Mouse (Mus musculus): ENCODE results near the gene Ptger4. TPM values are rescaled to one million over a fixed set of nuclear protein-coding genes. Genes with fewer than 3 reads are reported as not detected.

Gene Ptger4
- total RNA-seq (2021), result 1 to 10 TPM; 1.2 to 1.3 TPM
- 4.4 and 5.5 TPM in 2 replicates for polyA plus RNA-seq (2012; rRNA removed)
- long read RNA-seq, result 0 reads

DNA sequence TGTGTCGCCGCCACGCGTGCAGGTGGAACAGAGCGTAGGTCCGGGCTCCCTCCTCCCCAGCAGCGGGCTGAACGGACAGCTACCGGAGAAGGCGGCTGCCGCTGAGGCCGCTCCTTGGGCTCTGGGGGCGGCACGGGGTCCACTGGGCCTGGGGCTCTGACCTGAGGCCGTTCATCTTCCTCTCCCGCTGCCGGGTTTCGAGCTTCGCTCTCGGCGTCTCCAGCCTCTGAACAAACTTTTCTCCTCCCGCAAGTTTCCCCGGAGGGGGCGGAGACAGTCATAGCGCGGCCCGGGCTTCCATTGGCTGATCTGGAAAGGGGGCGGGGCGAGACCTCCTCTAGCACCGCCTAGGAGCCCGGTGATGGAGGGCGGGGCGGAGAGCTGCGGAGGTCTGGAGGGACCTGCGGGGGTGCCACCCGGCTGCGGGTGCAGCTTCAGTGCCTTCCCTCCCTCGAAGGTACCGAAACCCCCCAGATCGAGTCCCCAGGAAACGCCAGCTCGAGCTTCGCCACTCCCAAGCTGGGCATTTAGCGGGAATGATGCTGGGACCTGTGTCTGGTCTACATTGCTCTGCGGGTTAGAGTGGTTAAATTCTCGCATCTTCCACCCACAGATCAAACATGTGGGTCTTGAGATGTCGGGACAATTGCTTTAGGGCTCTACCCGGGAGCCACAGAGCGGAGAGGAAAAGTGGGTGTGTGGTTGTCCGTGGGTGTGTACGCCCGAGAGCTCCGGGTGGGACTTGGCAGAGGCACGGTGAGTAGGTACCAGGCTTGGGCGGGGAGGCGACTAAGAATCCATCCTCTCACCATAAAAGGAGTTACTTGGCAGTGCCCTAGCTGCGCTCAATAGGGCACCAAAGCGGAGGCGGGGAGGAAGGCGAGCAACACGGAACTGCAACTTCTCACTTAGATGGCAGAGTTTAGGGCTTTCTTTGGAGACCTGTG is at the start of gene Ptger4:
Ptger4 (minus strand) TSS at position 229 of the 947 bp plus-strand sequence.
- peak; percentile 93 for DNase-seq

DNA sequence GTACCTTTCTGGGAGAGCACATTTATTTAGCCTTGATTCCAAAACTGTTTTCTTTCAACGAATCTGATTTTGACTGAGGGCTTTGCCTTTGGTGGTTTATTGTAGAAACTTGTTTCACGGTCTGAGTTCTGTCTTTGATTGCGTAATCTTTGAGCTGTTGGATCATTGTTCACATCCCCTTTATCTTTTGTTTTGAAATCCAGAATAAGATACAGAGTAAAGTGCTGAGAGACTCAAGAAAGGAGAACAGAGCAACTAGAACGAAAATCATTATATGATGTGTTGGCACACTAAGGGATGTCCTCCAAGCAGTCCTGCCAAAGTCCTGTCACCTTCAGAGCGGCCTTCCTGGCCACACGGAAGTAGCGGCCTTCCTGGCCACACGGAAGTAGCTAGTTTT is 44.4 kb upstream of the Ptger4 start:
- DNase-seq, result peak; percentile 11

DNA sequence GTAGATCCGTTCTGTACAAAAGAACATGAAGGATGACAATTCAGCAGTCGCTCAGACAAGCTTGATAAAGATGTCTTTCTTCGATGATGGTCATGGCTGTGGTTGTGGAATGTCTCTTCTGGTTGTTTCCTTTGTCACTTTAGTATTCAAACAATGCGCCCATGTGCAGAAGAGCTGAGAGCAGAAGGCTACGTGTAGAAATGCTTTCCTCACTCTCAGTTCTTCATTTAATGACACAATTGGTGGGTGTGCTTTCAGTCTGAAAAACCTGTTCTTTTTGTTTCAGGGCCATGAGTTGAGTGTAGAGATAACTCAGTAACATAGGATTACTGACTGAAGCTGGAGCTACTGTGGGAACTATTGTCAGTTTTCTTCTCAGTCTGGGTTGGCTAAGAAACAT is 43.1 kb upstream of the Ptger4 start:
- DNase-seq, result no peak

DNA sequence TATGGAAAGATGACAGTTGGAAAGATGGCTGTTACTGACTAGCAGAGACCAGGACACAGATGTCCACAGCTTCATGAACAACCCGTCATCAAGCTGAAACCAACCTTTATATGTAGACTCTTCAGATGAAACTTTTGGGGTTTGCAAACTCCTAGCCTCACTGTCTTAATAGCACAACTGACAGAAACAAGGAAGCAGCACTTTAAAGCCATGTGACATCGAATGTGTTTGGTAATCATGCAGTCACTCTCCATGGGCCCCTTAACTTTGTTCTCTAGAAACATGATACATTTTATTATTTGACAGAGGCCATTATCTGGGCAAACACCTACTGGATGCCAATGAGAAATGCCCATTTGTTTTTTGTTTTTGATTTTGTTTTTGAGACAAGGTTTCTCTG is 37.3 kb upstream of the Ptger4 start:
- no peak for DNase-seq

DNA sequence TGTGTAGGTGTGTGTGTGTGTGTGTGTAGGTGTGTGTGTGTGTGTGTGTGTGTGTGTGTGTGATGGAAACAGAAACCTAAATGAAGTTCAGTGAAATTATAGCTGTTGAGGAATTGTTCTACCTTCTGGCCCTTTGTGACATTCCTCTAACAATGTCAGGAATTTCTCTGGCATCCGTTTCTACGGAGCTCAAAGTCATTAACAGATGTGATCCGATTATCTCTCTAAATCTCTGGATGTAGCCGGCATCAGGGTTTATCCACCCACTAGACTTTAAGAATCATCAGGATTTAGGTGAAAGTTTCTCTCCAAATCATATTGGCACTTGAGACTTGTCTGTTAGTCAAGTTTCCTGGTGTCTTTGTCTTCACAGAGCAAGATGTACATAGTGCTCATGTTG is 35.8 kb upstream of the Ptger4 start:
- DNase-seq, result no peak

DNA sequence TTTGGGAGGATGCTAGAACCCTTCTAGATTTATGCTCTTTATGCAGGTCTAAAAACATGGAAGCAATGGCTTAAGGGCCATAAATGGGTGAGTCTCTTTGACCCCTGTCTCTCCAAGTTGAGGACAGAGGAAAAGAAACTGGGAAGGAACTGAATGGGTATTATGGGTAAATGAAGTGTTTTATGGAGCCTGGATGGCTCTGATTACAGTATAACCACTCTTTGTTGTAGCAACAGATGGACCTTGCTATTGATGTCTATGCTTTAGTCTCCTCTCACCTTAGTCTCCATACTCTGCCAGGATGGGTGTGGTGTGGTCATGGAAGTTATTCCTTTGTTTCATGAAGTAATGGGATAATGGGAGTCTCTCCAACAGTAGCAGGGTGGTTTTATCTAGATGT is 34.5 kb upstream of the Ptger4 start:
- no peak for DNase-seq

DNA sequence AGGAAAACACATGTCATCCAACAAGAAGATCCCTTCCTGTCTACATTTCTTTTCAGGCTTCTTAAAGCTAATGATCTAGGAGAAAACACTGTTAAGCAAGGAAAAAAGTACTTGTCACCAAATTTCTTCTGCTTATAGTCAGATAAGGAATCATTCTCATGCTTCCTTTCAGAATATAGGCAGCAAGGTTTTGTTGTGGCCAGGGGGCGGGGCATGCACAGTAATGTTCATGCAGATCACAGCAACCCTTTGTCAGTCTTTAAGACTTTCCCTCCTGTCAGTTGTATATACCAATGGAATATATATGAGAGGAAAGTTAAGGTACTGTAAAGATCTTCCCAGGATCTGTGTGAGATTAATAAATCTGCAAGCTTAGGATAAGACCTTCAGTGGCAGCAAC is 30.0 kb upstream of the Ptger4 start:
- DNase-seq, result no peak

DNA sequence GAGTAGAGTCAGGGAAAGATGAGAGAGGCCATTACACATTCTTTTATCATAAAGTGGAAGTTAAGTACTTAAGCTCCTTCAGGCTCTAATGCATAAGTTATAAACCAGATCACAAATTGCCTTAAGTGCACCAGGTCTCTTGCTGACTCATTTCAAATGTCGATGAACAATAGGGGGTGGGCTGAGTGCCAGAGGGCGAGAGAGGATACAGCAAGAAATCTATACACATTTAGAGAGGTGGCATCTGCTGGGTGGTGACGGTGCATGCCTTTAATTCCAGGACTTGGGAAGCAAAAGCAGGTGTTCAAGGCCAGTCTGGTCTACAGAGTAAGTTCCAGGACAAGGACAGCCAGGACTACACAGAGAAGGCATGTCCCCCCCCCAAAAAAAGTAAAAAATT is 22.1 kb upstream of the Ptger4 start:
- DNase-seq, result no peak

DNA sequence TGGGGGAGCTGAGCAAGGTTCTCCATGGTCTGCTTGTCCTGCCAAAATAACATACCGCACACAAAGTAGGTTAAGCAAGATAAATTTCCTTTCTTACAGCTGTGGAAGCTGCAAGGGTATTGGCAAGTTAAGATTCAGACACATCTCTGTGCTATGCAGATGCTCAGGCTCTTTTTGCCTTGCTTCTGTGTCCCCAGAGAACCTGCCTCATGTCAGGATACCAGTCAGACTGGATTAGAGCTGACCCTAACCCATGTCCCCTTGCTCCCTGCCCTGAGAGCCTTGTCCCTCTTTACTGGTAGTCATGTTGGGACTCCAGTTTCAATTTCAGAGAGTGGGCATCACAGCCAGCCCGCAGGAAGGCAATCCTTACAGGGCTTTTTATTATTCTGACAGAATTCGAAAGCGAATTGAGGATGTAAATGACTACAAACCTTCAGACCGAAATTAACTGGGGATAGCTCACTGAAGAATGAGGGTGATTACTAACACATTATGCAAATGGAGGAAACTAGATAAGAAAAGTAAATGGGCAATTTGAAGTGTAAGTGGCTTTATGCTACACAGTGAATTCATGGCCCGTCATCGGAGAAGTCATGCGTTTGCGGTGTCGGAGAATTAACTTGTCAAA is 19.0 kb upstream of the Ptger4 start:
- DNase-seq, result no peak

DNA sequence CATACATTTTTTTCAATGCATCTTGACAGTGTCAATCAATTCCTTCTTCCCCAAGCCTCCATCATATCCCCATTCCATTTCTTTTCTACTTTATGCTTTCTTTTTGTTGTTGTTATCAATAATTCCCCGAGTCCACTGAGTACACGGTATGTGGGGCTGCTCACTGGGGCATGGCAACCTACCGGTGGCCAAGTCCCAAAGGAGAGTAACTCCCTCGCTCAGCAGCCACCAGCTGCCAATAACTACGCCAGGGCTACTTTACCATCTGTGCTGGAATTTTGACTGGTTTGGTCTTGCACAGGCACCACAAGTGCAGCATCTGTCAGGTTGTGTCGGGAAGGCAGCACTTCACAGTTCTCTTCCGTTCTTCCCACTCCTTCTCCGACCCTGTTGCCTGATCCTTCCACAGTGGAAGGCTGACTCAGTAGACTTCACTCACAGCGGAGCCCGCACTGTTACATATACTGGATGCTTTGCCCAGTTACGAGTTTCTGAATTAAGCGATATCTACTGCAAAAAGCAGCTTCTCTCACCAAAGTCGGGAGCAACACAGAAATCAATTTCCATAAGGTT is 18.2 kb upstream of the Ptger4 start:
- DNase-seq, result no peak

DNA sequence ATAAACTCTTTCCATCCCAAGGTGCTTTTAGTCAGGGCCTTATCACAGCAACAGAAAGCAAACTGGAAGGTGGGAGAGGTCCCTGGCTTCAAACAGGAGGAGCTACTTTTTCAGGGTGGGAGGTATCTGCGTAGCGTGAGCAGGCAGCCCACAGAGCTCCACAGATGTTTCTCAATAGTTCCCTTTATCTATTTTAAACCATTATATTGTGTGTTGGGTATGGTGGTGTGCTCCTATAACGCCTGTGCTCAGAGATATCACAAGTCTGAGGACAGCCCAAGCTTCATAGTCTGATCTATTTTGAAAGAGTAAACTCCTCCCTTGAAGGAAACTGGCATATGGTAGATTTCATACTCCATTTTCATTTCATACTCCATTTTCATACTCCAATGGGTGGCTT is 17.0 kb upstream of the Ptger4 start:
- no peak for DNase-seq

DNA sequence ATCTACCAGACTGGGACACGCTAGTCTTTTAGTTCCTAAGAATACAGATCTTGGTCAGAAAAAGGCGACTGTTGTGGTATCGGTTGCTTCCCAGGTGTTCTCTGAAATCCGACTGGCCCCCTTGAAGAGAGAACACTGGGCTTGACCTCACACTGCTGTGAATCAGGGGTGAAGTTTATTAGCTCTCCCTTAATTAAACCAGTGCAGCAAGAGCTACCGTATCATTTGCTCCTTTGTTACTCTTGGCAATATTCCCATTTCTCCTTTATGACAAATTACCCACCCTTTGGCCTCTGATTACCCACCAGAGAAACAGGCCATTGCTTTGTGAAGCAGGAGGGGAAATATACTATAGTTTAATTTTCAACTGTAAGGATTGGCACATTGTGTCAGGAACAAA is 16.2 kb upstream of the Ptger4 start:
- DNase-seq, result no peak

DNA sequence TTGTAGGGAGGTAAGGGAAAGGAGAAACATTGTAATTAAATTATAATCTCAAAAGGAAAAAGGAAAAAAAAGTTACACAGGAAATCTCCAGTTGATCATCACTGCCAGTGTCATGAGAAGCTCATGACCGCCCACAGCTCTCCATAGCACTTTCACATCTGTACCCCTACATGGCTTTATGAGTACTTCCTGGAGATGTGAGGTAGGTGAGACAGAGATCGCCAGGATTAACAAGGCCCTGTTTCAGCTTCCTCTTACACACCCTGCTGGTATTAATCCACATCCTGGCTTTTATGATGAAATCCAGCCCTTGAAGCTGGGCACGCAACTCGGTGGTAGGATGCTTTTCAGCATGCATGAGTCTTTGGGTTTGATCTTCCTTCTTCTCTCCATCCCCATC is 6.2 kb upstream of the Ptger4 start:
- no peak for DNase-seq

DNA sequence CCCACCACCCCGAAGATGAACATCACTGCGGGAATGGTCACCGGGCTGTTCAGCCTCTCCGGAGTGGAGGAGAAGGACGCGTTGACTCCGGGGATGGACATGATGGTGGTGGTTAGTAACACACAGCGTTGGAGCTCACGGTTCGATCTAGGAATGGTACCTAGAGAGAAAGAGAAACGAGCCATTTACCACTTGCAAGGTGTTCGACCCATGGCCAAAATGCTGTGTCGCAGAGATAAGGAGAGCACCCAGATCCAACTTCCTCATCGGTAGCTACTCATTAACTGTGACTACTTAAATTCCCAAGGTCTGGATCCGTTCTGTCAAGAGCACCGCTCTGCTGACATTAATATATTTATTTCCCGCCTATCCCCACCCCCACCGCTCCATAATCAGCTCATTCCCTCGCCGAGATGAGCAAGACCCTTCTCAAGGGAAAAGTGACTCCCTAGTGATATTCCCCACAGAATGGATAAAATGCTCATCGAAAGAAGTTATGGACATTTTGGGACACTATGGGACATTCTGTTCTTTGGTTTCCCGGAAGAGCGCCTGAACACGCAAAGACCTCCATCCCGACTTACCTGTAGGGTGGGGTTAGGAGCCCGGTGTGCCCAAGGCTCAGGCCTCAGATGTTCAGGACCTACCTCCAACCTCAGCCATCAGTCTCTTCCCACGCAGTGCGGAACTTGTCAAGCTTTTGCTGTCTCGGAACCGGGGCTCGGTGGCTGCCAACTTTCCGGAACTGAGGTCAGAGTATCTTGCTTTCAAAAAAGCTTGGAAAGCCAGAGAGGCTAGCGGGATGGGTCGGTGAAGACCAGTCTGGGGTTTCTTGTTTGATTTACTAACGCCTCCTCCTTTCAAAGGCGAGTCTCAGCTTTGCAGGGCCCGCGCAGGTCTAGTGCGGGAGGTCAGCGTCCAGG is 690 bp downstream of the Ptger4 start:
- peak; percentile 15 for DNase-seq

DNA sequence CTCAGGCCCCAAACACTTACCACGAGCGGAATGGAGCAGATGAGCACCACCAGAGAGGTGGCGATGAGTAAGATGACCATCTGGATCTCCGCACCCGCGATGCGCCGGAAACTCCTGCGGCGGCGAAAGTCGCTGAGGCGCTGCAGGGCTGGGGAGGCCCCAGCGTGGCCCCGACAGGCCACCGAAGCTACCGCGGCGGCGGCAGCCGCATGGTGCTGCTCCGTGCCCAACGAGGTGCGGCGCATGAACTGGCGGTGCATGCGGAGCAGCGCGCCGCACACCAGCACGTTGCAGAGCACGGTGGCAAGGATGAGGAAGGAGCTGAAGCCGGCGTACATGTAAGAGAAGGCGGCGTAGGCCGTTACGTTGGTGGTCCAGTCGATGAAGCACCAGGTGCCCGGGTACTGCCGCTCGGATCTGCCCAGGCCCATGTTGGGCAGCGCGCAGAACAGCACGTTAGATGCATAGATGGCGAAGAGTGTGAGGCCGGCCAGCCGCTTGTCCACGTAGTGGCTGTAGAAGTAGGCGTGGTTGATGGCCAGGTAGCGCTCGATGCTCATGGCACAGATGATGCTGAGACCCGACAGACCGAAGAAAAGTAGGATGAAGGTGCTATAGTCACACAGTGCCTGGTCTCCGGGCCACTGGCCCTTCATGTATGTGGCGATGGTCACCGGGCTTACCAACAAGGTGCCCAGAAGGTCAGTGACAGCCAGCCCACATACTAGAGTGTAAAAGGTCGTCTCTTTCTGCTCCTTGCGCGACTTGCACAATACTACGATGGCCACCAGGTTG is 1.5 kb downstream of the Ptger4 start:
- DNase-seq, result peak; percentile 30

DNA sequence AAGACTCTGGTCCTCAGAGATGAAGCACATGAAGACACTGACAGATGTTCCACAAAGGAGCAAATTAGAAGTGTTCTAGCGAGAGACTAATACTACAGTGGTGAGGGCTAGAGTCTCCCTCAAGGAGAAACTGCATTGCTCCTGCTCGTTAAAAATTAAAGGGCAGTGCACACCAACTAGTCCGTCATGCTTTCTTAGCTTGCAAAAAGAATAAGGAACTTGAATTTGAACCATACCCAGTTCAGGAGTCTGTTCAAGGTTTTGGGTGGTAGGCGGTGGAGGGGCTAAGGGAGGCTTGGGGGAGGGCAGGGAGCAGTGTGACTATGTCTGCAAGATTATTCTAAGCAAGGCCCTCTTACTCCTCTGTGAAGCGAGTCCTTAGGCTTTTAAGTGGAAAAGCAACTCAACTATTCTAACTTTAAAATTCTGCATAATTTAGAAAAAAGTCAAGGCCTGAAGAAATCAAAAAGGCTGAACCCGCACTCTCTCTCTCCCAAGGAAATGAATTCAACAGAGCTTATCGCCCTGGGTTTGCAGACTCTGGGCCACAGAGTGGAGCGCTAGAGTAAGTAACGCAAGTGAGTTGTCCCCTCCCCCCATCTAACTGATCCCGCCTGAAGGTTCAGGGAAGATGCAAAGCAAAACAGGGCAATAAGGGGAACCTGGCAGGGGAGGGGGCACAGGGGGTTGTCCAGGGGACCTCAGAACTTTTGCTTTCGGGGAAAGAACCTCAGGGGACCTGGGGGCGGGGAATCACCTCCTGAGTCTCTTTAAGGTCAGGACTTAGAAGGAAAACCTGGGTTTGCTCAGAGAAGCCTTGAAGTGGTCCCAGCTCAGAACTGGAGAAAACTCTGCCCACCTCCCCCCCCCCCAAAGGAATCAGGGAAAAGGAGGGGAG is 2.4 kb downstream of the Ptger4 start:
- no peak for DNase-seq

DNA sequence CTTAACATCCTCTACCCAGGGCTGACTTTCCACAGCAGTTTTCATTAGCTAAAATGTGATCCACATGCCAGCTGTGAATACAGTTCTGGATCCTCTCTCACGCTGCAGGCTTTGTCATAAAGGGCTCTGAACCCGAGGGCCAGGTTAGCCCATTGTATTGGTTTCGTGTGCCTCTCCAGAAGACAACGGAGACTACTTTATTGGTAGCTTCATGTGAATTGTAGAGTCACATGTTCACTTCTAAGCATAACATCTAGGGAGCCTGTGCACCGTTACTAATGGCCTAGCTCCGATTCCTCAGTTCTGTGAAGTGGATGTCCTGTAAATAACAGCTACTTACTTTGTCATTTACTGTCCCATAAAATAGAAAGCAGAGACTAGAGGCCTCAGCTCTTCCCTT is 3.6 kb downstream of the Ptger4 start:
- no peak for DNase-seq

DNA sequence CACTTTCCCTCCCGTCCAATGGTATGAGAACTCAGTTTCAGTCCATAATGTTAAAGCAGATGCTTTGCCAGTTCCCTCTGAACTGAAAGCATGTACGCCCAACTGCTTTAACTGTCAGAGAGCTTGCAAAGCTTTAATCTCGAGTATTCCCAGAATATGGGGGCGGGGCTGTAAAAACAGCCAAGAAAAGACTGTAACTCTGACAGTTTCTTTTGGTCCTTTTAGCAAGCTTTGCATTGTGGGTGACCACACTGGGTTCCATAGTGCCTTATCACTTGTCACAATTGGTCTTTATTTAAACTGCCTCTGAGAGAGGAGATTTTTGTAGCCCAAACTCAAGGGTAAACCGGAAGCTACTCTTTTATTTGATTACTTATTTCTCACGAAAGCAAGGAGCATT is 4.1 kb downstream of the Ptger4 start:
- DNase-seq, result no peak

DNA sequence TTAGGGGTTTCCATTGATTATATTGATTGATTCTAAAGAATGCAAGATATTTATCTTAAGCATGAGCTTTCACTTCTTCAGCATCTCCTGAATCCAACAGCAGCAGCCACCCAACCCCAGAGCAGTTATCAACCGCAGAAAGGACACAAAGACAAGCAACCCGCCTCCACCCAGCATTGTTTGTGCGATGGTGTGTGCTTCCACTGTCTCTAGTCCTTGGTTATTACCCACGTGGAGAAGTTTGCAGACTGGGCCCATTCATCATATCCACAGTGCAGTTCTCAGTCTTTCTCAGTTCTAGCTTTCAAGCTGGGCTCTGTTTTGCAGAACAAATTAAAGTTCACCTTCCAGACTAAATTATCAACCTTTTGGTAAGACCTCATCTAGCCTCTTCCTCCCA is 4.6 kb downstream of the Ptger4 start:
- DNase-seq, result no peak

DNA sequence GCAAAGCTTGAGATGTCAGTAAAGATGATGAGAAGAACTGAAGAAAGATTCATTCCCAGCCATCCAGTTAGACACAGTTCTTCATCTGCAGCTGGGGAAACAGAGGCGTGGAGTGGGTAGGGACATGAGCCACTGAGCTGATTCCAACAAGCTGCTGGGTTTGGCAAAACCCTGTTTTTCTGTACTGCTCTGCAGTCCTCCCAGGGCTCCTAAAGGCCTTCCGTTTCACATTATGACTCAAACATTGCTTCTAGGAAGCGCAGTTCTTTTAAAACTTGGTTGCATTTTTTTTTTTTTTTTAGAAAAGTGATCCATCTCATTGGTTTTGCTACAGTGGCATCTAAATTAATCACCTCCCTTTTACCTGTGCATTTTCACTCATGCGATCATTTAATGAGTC is 5.4 kb downstream of the Ptger4 start:
- DNase-seq, result no peak
